Mouse (Mus musculus): ENCODE results near the gene Sprr4. TPM values are rescaled to one million over a fixed set of nuclear protein-coding genes. Genes with fewer than 3 reads are reported as not detected.
"Not testable (repeated sequence)": the region's sequence is repeated elsewhere in the genome, so short reads cannot be mapped to it uniquely, and the experiment has no call there.

Sprr4 gene
- polyA plus RNA-seq (2017; shearing (Covaris generic)), result not detected

DNA sequence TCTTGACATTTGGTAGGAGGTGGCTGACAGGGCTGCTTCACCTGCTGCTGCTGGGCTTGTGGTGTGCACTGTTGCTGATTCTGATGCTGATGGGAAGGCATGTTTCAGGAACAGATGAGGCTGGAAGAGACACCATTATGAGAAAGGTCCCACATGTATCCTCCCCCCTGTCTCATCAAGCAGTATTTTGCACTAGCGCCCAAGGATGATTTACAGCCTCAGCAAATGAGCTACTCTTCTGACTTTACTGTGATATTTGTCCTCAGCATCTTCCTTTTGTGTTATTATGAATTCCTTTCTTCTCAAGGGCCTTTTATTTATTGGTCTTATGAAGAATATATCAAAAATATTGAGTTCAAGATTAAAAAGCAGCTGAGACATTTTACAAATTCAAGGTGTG is at the start of gene Sprr4:
Gene Sprr4, minus strand, starts transcription at position 101 of the 400 bp plus-strand sequence.
- no peak for ATAC-seq

- ATAC-seq, result no peak
Measured at GRCm38 (mm10) chr3:92534411-92534810, 34.1 kb upstream of the Sprr4 start, which contains the start of gene 2310046K23Rik. TSS of gene 2310046K23Rik (minus strand) at chr3:92534511.

GRCm38 (mm10) chr3:92512325-92512724 is 12.0 kb upstream of the Sprr4 start:
- ATAC-seq, result no peak

DNA sequence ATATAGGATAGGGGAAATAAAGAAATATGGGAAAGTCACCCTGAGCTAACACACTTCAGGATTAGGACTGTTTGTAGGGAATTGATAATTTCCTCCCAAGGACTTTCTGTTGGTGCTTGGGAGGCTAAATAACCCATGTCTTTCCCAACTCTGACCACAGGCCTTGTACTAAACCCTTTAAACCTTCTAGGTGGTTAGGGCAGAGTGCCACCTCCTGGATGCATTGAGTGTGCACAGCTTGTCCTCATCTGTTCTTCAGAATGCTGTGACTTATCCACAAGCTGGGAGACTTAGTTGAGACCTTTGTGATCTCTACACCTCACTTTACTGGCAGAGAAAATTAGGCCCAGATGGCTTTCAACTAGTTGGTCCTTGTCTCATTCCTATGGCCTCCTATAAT is 10.5 kb upstream of the Sprr4 start:
- ATAC-seq, result no peak

- ATAC-seq, result no peak
Measured at GRCm38 (mm10) chr3:92508185-92508584, 7.9 kb upstream of the Sprr4 start.

DNA sequence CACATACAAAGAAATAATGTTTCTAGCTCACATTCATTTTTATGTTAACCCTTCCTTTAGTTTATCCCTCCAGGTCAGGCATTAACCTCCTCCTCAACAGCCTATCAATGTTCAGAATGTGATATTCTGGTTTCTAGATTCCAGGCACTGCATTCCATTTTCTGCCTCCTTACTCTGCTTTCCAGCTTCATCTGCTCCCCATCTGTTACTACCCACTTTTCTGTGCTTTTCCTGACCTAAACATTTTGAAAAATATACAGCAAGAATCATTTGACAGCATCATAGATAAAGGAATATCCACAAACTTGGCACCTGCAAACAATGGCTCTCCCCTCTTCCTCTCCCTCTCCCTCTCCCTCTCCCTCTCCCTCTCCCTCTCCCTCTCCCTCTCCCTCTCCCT is 3.2 kb upstream of the Sprr4 start:
- no peak for ATAC-seq

DNA sequence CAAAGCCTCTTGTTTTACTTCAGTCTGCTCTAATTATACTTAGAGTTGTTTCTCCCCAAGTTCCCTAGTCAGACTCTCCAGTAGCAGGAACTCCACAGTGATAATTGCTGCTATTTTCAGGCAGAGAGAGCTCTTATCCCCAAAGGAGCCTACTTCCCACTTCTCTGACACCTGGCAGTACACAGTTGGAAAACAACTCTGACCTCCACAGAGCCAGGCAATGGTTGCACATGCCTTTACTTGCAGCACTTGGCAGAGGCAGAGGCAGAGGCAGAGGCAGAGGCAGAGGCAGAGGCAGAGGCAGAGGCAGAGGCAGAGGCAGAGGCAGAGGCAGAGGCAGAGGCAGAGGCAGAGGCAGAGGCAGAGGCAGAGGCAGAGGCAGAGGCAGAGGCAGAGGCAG is 10.0 kb downstream of the Sprr4 start:
- ATAC-seq, result not testable (repeated sequence)

DNA sequence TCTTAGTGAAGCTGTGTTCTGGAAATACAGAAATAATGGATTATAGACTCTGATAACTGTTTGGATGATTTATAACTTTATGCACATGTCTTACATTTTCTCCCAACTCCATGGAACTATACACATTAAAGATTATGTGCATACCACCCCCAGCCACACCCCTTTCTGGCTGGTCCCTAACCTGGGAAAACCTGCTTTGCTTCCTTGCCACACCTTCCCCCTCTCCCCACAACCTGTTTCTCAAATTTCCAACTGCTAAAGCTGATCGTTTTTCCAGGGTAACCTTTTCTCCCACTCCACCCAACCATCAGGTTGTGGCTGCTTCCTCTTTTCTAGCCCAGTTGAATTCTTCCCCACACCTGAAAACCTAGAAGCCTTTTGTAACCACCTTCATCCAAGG is 14.0 kb downstream of the Sprr4 start:
- ATAC-seq, result no peak

DNA sequence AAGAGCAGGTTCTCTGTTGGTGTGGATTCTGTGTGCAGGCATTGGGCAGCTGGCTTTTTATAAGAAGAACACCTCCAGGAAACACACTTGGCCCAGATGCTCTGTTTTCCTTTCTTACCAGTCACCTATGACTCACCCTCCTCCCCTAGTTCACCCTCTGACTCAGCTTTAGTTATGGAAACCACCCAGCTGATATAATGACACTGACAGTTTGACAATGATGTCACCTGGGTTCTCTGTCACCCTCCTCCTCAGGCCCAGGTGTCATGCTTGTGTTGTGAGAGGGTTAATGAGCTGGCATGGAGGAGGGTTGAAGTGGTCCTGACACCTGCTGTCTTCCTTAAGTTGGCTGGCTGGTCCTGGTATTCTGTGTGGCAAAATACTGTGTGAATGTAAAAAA is 14.4 kb downstream of the Sprr4 start, which contains the start of gene Sprr1a:
Gene Sprr1a, minus strand, starts transcription at position 33 of the 400 bp plus-strand sequence.
- no peak for ATAC-seq

GRCm38 (mm10) chr3:92481249-92481648 is 19.0 kb downstream of the Sprr4 start:
- not testable (repeated sequence) for ATAC-seq

DNA sequence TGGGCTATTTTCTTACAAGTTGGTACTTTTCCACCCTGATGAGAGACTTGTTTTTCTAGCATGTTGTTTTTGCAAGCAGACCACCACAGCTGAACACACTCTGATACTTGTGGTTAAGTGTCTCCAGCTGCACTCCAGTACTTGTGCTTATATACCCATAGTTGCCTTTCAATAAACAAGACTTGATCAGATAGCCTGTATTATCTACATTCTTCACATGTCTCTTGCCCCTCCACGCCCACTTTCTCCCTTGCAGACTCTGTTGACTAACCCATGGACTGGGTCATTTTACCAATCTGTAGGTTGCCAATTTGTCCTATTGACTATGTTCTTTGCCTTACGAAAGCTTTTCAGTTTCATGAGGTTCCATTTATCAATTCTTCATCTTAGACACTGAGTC is 30.2 kb downstream of the Sprr4 start:
- no peak for ATAC-seq

DNA sequence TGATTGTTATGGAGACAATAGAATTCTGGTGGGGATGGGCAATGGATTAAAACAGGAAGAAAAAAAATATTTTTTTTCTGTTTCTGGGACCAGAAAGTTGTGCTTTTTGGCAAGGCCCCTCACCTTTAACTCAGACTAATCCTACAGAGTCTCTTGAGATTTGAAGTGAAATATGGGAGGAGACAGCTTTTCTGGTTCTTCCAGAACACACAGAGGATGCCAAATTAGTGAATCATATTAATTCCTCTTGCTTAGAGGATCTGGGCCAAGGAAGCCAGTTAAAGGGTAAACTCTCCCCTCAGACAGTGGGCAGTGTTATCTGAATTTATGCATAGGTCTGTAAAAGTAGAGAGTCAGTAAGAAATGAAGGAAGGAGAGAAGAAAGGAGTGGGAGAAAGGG is 32.9 kb downstream of the Sprr4 start:
- ATAC-seq, result no peak

DNA sequence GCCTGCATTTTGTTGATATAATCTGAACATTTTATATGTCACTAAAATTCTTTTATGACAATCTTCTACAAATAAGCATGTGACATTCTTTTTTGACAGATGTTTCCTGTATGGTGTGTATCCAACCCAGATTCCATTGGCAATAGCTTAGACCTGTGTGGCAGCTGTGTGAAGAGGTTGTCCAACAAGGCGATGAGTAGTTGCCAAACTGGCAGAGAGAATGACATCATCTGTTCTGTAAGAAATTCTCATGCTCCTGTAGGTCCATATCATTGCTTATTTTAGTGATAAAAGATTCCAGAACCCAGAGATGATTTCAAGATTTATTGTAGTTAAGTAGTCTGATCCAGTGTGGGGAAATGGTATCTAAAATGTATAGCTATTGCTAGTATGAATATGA is 33.7 kb downstream of the Sprr4 start:
- no peak for ATAC-seq

DNA sequence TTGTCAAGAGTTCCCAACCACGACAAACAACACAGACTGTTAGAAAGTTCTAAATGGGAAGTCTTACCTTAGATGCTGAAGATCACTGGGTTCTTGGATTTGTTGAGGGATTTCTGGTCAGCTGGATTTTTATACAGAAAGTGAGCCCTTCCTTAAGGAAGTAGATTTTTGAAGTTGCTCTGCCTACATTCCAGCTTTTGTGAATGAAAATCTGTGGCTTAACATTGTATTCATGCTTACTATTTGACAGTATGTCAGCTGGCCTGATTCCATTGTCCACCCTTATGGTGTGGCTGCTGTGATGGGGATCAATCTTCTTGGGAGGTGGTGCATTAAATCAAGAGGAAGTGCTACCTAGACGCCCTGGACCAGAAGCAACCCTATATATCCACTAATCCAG is 41.7 kb downstream of the Sprr4 start, which contains the start of gene Sprr3:
Gene Sprr3, minus strand, starts transcription at position 101 of the 400 bp plus-strand sequence.
- no peak for ATAC-seq

- ATAC-seq, result no peak
Measured at GRCm38 (mm10) chr3:92455151-92455550, 45.1 kb downstream of the Sprr4 start.

Other genes starting within 250 kb of the Sprr4 start
- not detected for gene Sprr2a3, start 215.1 kb downstream of the Sprr4 start, polyA plus RNA-seq (2017; shearing (Covaris generic))
- gene Sprr2b, start 183.9 kb downstream of the Sprr4 start, polyA plus RNA-seq (2017; shearing (Covaris generic)), result not detected
- not detected for gene Sprr2d, start 161.4 kb downstream of the Sprr4 start, polyA plus RNA-seq (2017; shearing (Covaris generic))
- not detected for gene Sprr2e, start 148.3 kb downstream of the Sprr4 start, polyA plus RNA-seq (2017; shearing (Covaris generic))
- gene Sprr2f, start 135.3 kb downstream of the Sprr4 start, polyA plus RNA-seq (2017; shearing (Covaris generic)), result not detected
- gene Sprr2h, start 114.8 kb downstream of the Sprr4 start, polyA plus RNA-seq (2017; shearing (Covaris generic)), result not detected
- not detected for gene Sprr2i, start 92.5 kb downstream of the Sprr4 start, polyA plus RNA-seq (2017; shearing (Covaris generic))
- not detected for gene Sprr2j-ps, start 82.4 kb downstream of the Sprr4 start, polyA plus RNA-seq (2017; shearing (Covaris generic))
- 10 to 100 TPM in 1 of 2 experiments, 1 to 10 TPM in 1; 8.6 to 10.3 TPM for gene Gm9774, start 71.1 kb downstream of the Sprr4 start, polyA plus RNA-seq (2017; shearing (Covaris generic))
- not detected for gene Sprr2k, start 67.9 kb downstream of the Sprr4 start, polyA plus RNA-seq (2017; shearing (Covaris generic))
- not detected for gene Sprr1b, start 61.7 kb downstream of the Sprr4 start, polyA plus RNA-seq (2017; shearing (Covaris generic))
- not detected for gene Sprr3, start 41.8 kb downstream of the Sprr4 start, polyA plus RNA-seq (2017; shearing (Covaris generic))
- not detected for gene Sprr1a, start 14.6 kb downstream of the Sprr4 start, polyA plus RNA-seq (2017; shearing (Covaris generic))
- gene 2310046K23Rik, start 34.0 kb upstream of the Sprr4 start, polyA plus RNA-seq (2017; shearing (Covaris generic)), result not detected
- not detected for gene Ivl, start 73.2 kb upstream of the Sprr4 start, polyA plus RNA-seq (2017; shearing (Covaris generic))
- gene Smcp, start 88.5 kb upstream of the Sprr4 start, polyA plus RNA-seq (2017; shearing (Covaris generic)), result not detected
- not detected for gene 2210017I01Rik, start 107.0 kb upstream of the Sprr4 start, polyA plus RNA-seq (2017; shearing (Covaris generic))
- not detected for gene Lce6a, start 121.2 kb upstream of the Sprr4 start, polyA plus RNA-seq (2017; shearing (Covaris generic))
- gene Lce1a1, start 147.8 kb upstream of the Sprr4 start, polyA plus RNA-seq (2017; shearing (Covaris generic)), result not detected
- not detected for gene Lce1b, start 156.4 kb upstream of the Sprr4 start, polyA plus RNA-seq (2017; shearing (Covaris generic))
- gene Lce1a2, start 169.8 kb upstream of the Sprr4 start, polyA plus RNA-seq (2017; shearing (Covaris generic)), result not detected
- not detected for gene Lce1c, start 178.8 kb upstream of the Sprr4 start, polyA plus RNA-seq (2017; shearing (Covaris generic))
- not detected for gene Lce1d, start 186.7 kb upstream of the Sprr4 start, polyA plus RNA-seq (2017; shearing (Covaris generic))
- gene Lce1e, start 208.6 kb upstream of the Sprr4 start, polyA plus RNA-seq (2017; shearing (Covaris generic)), result not detected
- not detected for gene Lce1f, start 219.9 kb upstream of the Sprr4 start, polyA plus RNA-seq (2017; shearing (Covaris generic))
- gene Gm38119, start 238.6 kb upstream of the Sprr4 start, polyA plus RNA-seq (2017; shearing (Covaris generic)), result not detected